Mouse (Mus musculus) embryonic fibroblast, embryonic 13.5 days (primary cell): ENCODE results near the gene Eprs.

Experiments
- CTCF ChIP-seq: IDR thresholded peaks from 2 replicates; pipeline ENCODE4 v1.5.1; 2011; ENCODE audit warnings: mild to moderate bottlenecking, control low read depth, low read length, moderate library complexity, borderline replicate concordance; ENCODE audit not compliant: insufficient read depth
- POLR2A ChIP-seq: IDR thresholded peaks from 2 replicates; pipeline ENCODE4 v1.6.1; 2011; ENCODE audit warnings: low read depth, mild to moderate bottlenecking, control low read depth, low read length, moderate library complexity

GRCm38 (mm10) chr1:185376390-185376789, 13.5 kb downstream of the Eprs start:
- no peak for TF ChIP-seq POLR2A
- TF ChIP-seq CTCF = no peak
